Comparison of ENCODE assay signal across 21 mouse cellular contexts in genomic region chr11:61705581-61705980, GRCm38 (mm10). TPM values are rescaled to one million over a fixed set of nuclear protein-coding genes. Genes with fewer than 3 reads are reported as not detected.
"Had no signal": no experiment of that assay in that cellular context is flagged by ENCODE, and none has a peak within 500 bp of the region (broad histone marks: within the 10 kb centered on the region; RNA-seq: fewer than 3 reads in every experiment).

No protein-coding gene starts in this region.

- H3K9ac ChIP-seq: neural tube, embryonic 13.5 days; neural tube, embryonic 15.5 days; stomach, embryonic 15.5 days had no signal

- H3K4me2 ChIP-seq: neural tube, embryonic 13.5 days; neural tube, embryonic 15.5 days; stomach, embryonic 15.5 days had no signal

- H3K4me3 ChIP-seq: neural tube, embryonic 13.5 days; neural tube, embryonic 15.5 days; stomach, embryonic 15.5 days had no signal

- H3K27ac ChIP-seq: neural tube, embryonic 13.5 days; neural tube, embryonic 15.5 days; stomach, embryonic 15.5 days; stomach, postnatal 0 days had no signal

- H3K9me3 ChIP-seq: neural tube, embryonic 13.5 days; neural tube, embryonic 15.5 days; stomach, embryonic 15.5 days had no signal

- DNase-seq: retina, postnatal 1 day; right cerebral cortex, adult 18-20 months; right cerebral cortex, postnatal 14 days; right cerebral cortex, postnatal 25 days; right cerebral cortex, postnatal 4 days; spleen, adult 18-20 months; thymus, adult 18-20 months; thymus, adult 2 months; thymus, postnatal 14 days; thymus, postnatal 25 days; thymus, postnatal 36 days; thymus, postnatal 4 days had no signal

- H3K36me3 ChIP-seq: neural tube, embryonic 13.5 days; neural tube, embryonic 15.5 days; stomach, embryonic 15.5 days had no signal

- H3K4me1 ChIP-seq: neural tube, embryonic 15.5 days; stomach, embryonic 15.5 days had no signal

- H3K27me3 ChIP-seq: neural tube, embryonic 13.5 days; neural tube, embryonic 15.5 days; stomach, embryonic 15.5 days had no signal

RNA-seq across cellular contexts. Expression of gene Slc5a10, which starts 15.0 kb away (rescaled TPM):
- total RNA-seq: neutrophil, adult 5-6 weeks had no signal
- polyA plus RNA-seq: neural tube, embryonic 13.5 days; neural tube, embryonic 14.5 days; neural tube, embryonic 15.5 days; small intestine, adult 2 months; stomach, embryonic 14.5 days; stomach, embryonic 15.5 days; stomach, embryonic 16.5 days; stomach, postnatal 0 days had no signal
